Comparison of ENCODE assay signal across 8 mouse cellular contexts in genomic region chrX:75734628-75735302, GRCm38 (mm10).
DNase-seq lines count a peak whose midpoint lies in the region; ATAC-seq and TF ChIP-seq lines count a peak whose summit lies in the region.
"Not testable (repeated sequence)": the region's sequence is repeated elsewhere in the genome, so short reads cannot be mapped to it uniquely, and the experiment has no call there.

No protein-coding gene starts in this region.

- peak overlapping the region; percentile 83 for H3K27ac ChIP-seq in gastrocnemius, adult 2 months
- H3K27ac ChIP-seq in liver, embryonic 13.5 days: not testable (repeated sequence)
- H3K27ac ChIP-seq in midbrain, embryonic 15.5 days: 0 out of 2 replicates have a peak overlapping the region, but pooled peaks have one; percentile 38

- intact Hi-C loops in gastrocnemius, adult 2 months (cut with DNase I): not testable (repeated sequence)

- not testable (repeated sequence) for ATAC-seq in liver, embryonic 13.5 days (ENCODE audit: low read depth); midbrain, embryonic 15.5 days (replicated peaks)

- DNase-seq in A20 (ENCODE audit: low read depth, low spot score): peak; percentile 47
- peak; percentile 91 for DNase-seq in ZHBTc4 (ENCODE audit: low read depth, low spot score)
- DNase-seq in cerebellum, adult 8-10 months: peak; percentile 76
- not testable (repeated sequence) for DNase-seq in gastrocnemius, adult 2 months
- peak; percentile 6 for DNase-seq in induced T-regulatory cell, adult 2 months (ENCODE audit: low read depth)
- peak; percentile 67 for DNase-seq in liver, embryonic 13.5 days
- peak; percentile 61 for DNase-seq in right cerebral cortex, postnatal 14 days

- TF ChIP-seq CTCF in gastrocnemius, adult 2 months (IDR thresholded peaks at IDR 0.05): peak; percentile 40; the same call in 1 of the 2 replicates

- not testable (repeated sequence) for H3K36me3 ChIP-seq in liver, embryonic 13.5 days; midbrain, embryonic 15.5 days (replicated peaks)

- H3K4me1 ChIP-seq in liver, embryonic 13.5 days (replicated peaks); midbrain, embryonic 15.5 days: not testable (repeated sequence)

- WGBS in liver, embryonic 13.5 days (ENCODE audit: insufficient replicate concordance): 63% methylated on average over 10 of the region's 13 CpGs
- 77% methylated on average over 11 of the region's 13 CpGs for WGBS in midbrain, embryonic 15.5 days

- H3K9ac ChIP-seq in liver, embryonic 13.5 days; midbrain, embryonic 15.5 days: not testable (repeated sequence)

- H3K27me3 ChIP-seq in liver, embryonic 13.5 days; midbrain, embryonic 15.5 days (replicated peaks): not testable (repeated sequence)

- H3K9me3 ChIP-seq in liver, embryonic 13.5 days (replicated peaks); midbrain, embryonic 15.5 days: not testable (repeated sequence)

- not testable (repeated sequence) for H3K4me2 ChIP-seq in liver, embryonic 13.5 days; midbrain, embryonic 15.5 days

- peak overlapping the region; percentile 51 for H3K4me3 ChIP-seq in gastrocnemius, adult 2 months
- H3K4me3 ChIP-seq in liver, embryonic 13.5 days (replicated peaks); midbrain, embryonic 15.5 days: not testable (repeated sequence)
